In the genomic region with DNA sequence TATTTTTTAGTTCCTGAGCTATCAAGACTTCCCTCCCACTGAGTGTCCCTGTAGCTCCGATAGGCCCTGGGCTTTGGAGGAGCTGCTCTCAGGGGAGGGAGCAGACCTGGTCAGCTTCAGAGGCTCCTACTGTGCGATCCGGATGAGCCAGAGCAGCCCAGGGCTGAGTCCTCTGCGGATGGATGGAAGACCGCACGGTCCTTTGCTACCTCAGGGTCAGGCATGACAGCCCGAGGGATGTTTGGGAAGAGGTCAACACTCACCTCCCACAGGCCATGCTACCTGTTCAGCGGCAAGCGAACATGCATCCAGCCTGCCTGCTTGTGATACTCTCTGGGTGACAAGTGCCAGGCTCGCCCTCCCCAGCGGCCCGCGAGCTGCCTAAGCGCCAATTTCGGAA, we compare ENCODE assay signal across 12 mouse cellular contexts. TPM values are rescaled to one million over a fixed set of nuclear protein-coding genes. Genes with fewer than 3 reads are reported as not detected.
DNase-seq lines count a peak whose midpoint lies in the region; ATAC-seq and TF ChIP-seq lines count a peak whose summit lies in the region.
"Had no signal": no experiment of that assay in that cellular context is flagged by ENCODE, and none has a peak within 500 bp of the region (broad histone marks: within the 10 kb centered on the region; RNA-seq: fewer than 3 reads in every experiment).

No protein-coding gene starts in this region.

- peaks cover 30% of the 10 kb centered on the region for H3K4me1 ChIP-seq in megakaryocyte, embryonic 14.5 days
- H3K4me1 ChIP-seq in forebrain, embryonic 13.5 days = peaks cover 56% of the 10 kb centered on the region
- peaks cover 17% of the 10 kb centered on the region for H3K4me1 ChIP-seq in midbrain, embryonic 11.5 days (ENCODE audit: control insufficient read depth, insufficient read depth, low read length)
- H3K4me1 ChIP-seq in heart, embryonic 12.5 days (replicated peaks) = peaks cover 10% of the 10 kb centered on the region
- no peaks in the 10 kb centered on the region; the same call in none of the 2 replicates for H3K4me1 ChIP-seq in liver, embryonic 12.5 days
- no peaks in the 10 kb centered on the region for H3K4me1 ChIP-seq in intestine, postnatal 0 days (replicated peaks; ENCODE audit: control insufficient read depth, insufficient read depth, low read length)

- WGBS in forebrain, embryonic 13.5 days = 12% methylated on average over 15 of the region's 15 CpGs
- 2% methylated on average over 15 of the region's 15 CpGs for WGBS in midbrain, embryonic 11.5 days
- WGBS in heart, embryonic 12.5 days = 4% methylated on average over 15 of the region's 15 CpGs
- 9% methylated on average over 15 of the region's 15 CpGs for WGBS in liver, embryonic 12.5 days (ENCODE audit: insufficient replicate concordance)
- 3% methylated on average over 15 of the region's 15 CpGs for WGBS in intestine, postnatal 0 days

- H3K9ac ChIP-seq in forebrain, embryonic 13.5 days = peak overlapping the region; percentile 68
- H3K9ac ChIP-seq in midbrain, embryonic 11.5 days (ENCODE audit: low read length) = peak overlapping the region; percentile 68
- H3K9ac ChIP-seq in heart, embryonic 12.5 days = no peak overlapping the region
- no peak overlapping the region for H3K9ac ChIP-seq in liver, embryonic 12.5 days
- no peak overlapping the region for H3K9ac ChIP-seq in intestine, postnatal 0 days (ENCODE audit: low read depth, low read length)
- H3K9ac ChIP-seq: heart, embryonic 13.5 days had no signal

- no peak for TF ChIP-seq CTCF in intestine, postnatal 0 days (IDR thresholded peaks at IDR 0.05; ENCODE audit: low read depth)

- no peak for ATAC-seq in megakaryocyte, adult 5-6 weeks (ENCODE audit: poor library complexity, severe bottlenecking)
- ATAC-seq in forebrain, embryonic 13.5 days = 0 out of 2 replicates have a peak, but pooled peaks have one; percentile 14
- ATAC-seq in midbrain, embryonic 11.5 days (ENCODE audit: low FRiP score) = peak; percentile 22; the same call in 1 of the 2 replicates
- no peak for ATAC-seq in heart, embryonic 12.5 days (ENCODE audit: insufficient number of reproducible peaks, low FRiP score)
- no peak for ATAC-seq in liver, embryonic 12.5 days
- no peak for ATAC-seq in intestine, postnatal 0 days

- 0 out of 2 replicates have a peak, but pooled peaks cover 8% of the 10 kb centered on the region for H3K9me3 ChIP-seq in megakaryocyte, embryonic 14.5 days
- H3K9me3 ChIP-seq in forebrain, embryonic 13.5 days (replicated peaks) = no peaks in the 10 kb centered on the region
- no peaks in the 10 kb centered on the region for H3K9me3 ChIP-seq in midbrain, embryonic 11.5 days (ENCODE audit: control insufficient read depth, low read length)
- no peaks in the 10 kb centered on the region for H3K9me3 ChIP-seq in heart, embryonic 12.5 days (replicated peaks)
- H3K9me3 ChIP-seq in liver, embryonic 12.5 days (replicated peaks) = no peaks in the 10 kb centered on the region
- no peaks in the 10 kb centered on the region for H3K9me3 ChIP-seq in intestine, postnatal 0 days (ENCODE audit: control insufficient read depth)
- H3K9me3 ChIP-seq: heart, embryonic 13.5 days had no signal

- H3K36me3 ChIP-seq in megakaryocyte, embryonic 14.5 days (replicated peaks; ENCODE audit: low read length) = no peaks in the 10 kb centered on the region
- H3K36me3 ChIP-seq in forebrain, embryonic 13.5 days (ENCODE audit: poor library complexity, severe bottlenecking) = peaks cover 9% of the 10 kb centered on the region; the same call in 1 of the 2 replicates
- H3K36me3 ChIP-seq in midbrain, embryonic 11.5 days (ENCODE audit: control insufficient read depth, insufficient read depth, low read length) = no peaks in the 10 kb centered on the region
- H3K36me3 ChIP-seq in heart, embryonic 12.5 days = no peaks in the 10 kb centered on the region
- no peaks in the 10 kb centered on the region for H3K36me3 ChIP-seq in liver, embryonic 12.5 days
- H3K36me3 ChIP-seq in intestine, postnatal 0 days (ENCODE audit: control insufficient read depth, insufficient read depth) = no peaks in the 10 kb centered on the region
- H3K36me3 ChIP-seq: heart, embryonic 13.5 days had no signal

- peak overlapping the region; percentile 57 for H3K4me2 ChIP-seq in forebrain, embryonic 13.5 days
- peak overlapping the region; percentile 62 for H3K4me2 ChIP-seq in midbrain, embryonic 11.5 days
- H3K4me2 ChIP-seq in heart, embryonic 12.5 days = no peak overlapping the region
- no peak overlapping the region for H3K4me2 ChIP-seq in liver, embryonic 12.5 days
- no peak overlapping the region for H3K4me2 ChIP-seq in intestine, postnatal 0 days (replicated peaks; ENCODE audit: low read depth)
- H3K4me2 ChIP-seq: heart, embryonic 13.5 days had no signal

- peak overlapping the region; percentile 40 for H3K4me3 ChIP-seq in megakaryocyte, embryonic 14.5 days (replicated peaks)
- H3K4me3 ChIP-seq in forebrain, embryonic 13.5 days = peak overlapping the region; percentile 35
- peak overlapping the region; percentile 75 for H3K4me3 ChIP-seq in midbrain, embryonic 11.5 days (ENCODE audit: low read depth, low read length)
- H3K4me3 ChIP-seq in heart, embryonic 12.5 days = no peak overlapping the region
- H3K4me3 ChIP-seq in liver, embryonic 12.5 days = no peak overlapping the region
- no peak overlapping the region for H3K4me3 ChIP-seq in intestine, postnatal 0 days (ENCODE audit: low read depth, low read length)
- H3K4me3 ChIP-seq: erythroblast, embryonic 14.5 days; heart, embryonic 13.5 days had no signal

- H3K27ac ChIP-seq in forebrain, embryonic 13.5 days = peak overlapping the region; percentile 86
- no peak overlapping the region for H3K27ac ChIP-seq in midbrain, embryonic 11.5 days (ENCODE audit: low read depth, low read length)
- no peak overlapping the region for H3K27ac ChIP-seq in heart, embryonic 12.5 days (ENCODE audit: poor library complexity, severe bottlenecking)
- H3K27ac ChIP-seq in liver, embryonic 12.5 days = no peak overlapping the region
- no peak overlapping the region for H3K27ac ChIP-seq in intestine, postnatal 0 days (ENCODE audit: low read depth, low read length)
- H3K27ac ChIP-seq: heart, embryonic 13.5 days had no signal

- peak; percentile 96 for DNase-seq in midbrain, embryonic 11.5 days (ENCODE audit: low spot score, missing footprints)
- no peak for DNase-seq in ovary, postnatal 10 days (ENCODE audit: low spot score)
- DNase-seq: lung, postnatal 10 days had no signal

- H3K27me3 ChIP-seq in megakaryocyte, embryonic 14.5 days (replicated peaks) = peaks cover 97% of the 10 kb centered on the region
- H3K27me3 ChIP-seq in forebrain, embryonic 13.5 days = peaks cover 68% of the 10 kb centered on the region
- H3K27me3 ChIP-seq in midbrain, embryonic 11.5 days (ENCODE audit: control insufficient read depth, insufficient read depth, low read length) = peaks cover 67% of the 10 kb centered on the region
- peaks cover 87% of the 10 kb centered on the region for H3K27me3 ChIP-seq in heart, embryonic 12.5 days (replicated peaks)
- H3K27me3 ChIP-seq in liver, embryonic 12.5 days (replicated peaks) = peaks cover 100% of the 10 kb centered on the region
- peaks cover 98% of the 10 kb centered on the region for H3K27me3 ChIP-seq in intestine, postnatal 0 days (replicated peaks; ENCODE audit: control insufficient read depth, insufficient read depth, low read length)

RNA-seq across cellular contexts. Expression of a gene that starts 5.9 kb away (rescaled TPM):
- not detected in 2 replicates for polyA plus RNA-seq in megakaryocyte, embryonic 14.5 days (2012; ENCODE audit: insufficient read depth, low replicate concordance)
- total RNA-seq in megakaryocyte, adult 5-6 weeks (2015) = not detected in 2 replicates
- total RNA-seq in megakaryocyte, adult 5-6 weeks (2017) = not detected in 2 replicates
- polyA plus RNA-seq in forebrain, embryonic 13.5 days (2015; fragmentation: Nextera tagmentation; extraction: Ambion mirVana) = 10.1 and 12.0 TPM in 2 replicates
- polyA plus RNA-seq in midbrain, embryonic 11.5 days (2014; fragmentation: Nextera tagmentation; extraction: Ambion mirVana) = 5.8 and 6.3 TPM in 2 replicates
- not detected in 2 replicates for polyA plus RNA-seq in heart, embryonic 12.5 days (2016; fragmentation: Nextera tagmentation; extraction: Ambion mirVana)
- not detected in 2 replicates for polyA plus RNA-seq in liver, embryonic 12.5 days (2016; fragmentation: Nextera tagmentation; extraction: Ambion mirVana)
- polyA plus RNA-seq in intestine, postnatal 0 days (2015; fragmentation: Nextera tagmentation; extraction: Ambion mirVana) = not detected in 2 replicates
- total RNA-seq: adrenal gland, adult 18-20 months had no signal
- polyA plus RNA-seq: erythroblast, embryonic 14.5 days; heart, embryonic 13.5 days had no signal

RNA-seq across cellular contexts. Expression of a gene that starts 9.2 kb away (rescaled TPM):
- polyA plus RNA-seq in megakaryocyte, embryonic 14.5 days (2012; ENCODE audit: insufficient read depth, low replicate concordance) = not detected in 2 replicates
- total RNA-seq in megakaryocyte, adult 5-6 weeks (2015) = not detected in 2 replicates
- not detected in 2 replicates for total RNA-seq in megakaryocyte, adult 5-6 weeks (2017)
- polyA plus RNA-seq in forebrain, embryonic 13.5 days (2015; fragmentation: Nextera tagmentation; extraction: Ambion mirVana) = 0.48 and 0.56 TPM in 2 replicates
- 0.41 and 0.45 TPM in 2 replicates for polyA plus RNA-seq in midbrain, embryonic 11.5 days (2014; fragmentation: Nextera tagmentation; extraction: Ambion mirVana)
- not detected in 2 replicates for polyA plus RNA-seq in heart, embryonic 12.5 days (2016; fragmentation: Nextera tagmentation; extraction: Ambion mirVana)
- not detected in 2 replicates for polyA plus RNA-seq in liver, embryonic 12.5 days (2016; fragmentation: Nextera tagmentation; extraction: Ambion mirVana)
- polyA plus RNA-seq in intestine, postnatal 0 days (2015; fragmentation: Nextera tagmentation; extraction: Ambion mirVana) = not detected in 2 replicates
- total RNA-seq: adrenal gland, adult 18-20 months had no signal
- polyA plus RNA-seq: erythroblast, embryonic 14.5 days had no signal

RNA-seq across cellular contexts. Expression of a gene that starts 15.7 kb away (rescaled TPM):
- polyA plus RNA-seq in megakaryocyte, embryonic 14.5 days (2012; ENCODE audit: insufficient read depth, low replicate concordance) = not detected in 2 replicates
- not detected in 2 replicates for total RNA-seq in megakaryocyte, adult 5-6 weeks (2015)
- not detected in 2 replicates for total RNA-seq in megakaryocyte, adult 5-6 weeks (2017)
- polyA plus RNA-seq in forebrain, embryonic 13.5 days (2015; fragmentation: Nextera tagmentation; extraction: Ambion mirVana) = 17.3 and 19.5 TPM in 2 replicates
- 14.6 and 15.8 TPM in 2 replicates for polyA plus RNA-seq in midbrain, embryonic 11.5 days (2014; fragmentation: Nextera tagmentation; extraction: Ambion mirVana)
- polyA plus RNA-seq in heart, embryonic 12.5 days (2016; fragmentation: Nextera tagmentation; extraction: Ambion mirVana) = 0.04 TPM in 1 of 2 replicates, not detected in the other
- not detected in 2 replicates for polyA plus RNA-seq in liver, embryonic 12.5 days (2016; fragmentation: Nextera tagmentation; extraction: Ambion mirVana)
- polyA plus RNA-seq in intestine, postnatal 0 days (2015; fragmentation: Nextera tagmentation; extraction: Ambion mirVana) = not detected in 2 replicates
- total RNA-seq: adrenal gland, adult 18-20 months had no signal
- polyA plus RNA-seq: heart, embryonic 13.5 days had no signal

RNA-seq across cellular contexts. Expression of a gene that starts 30.3 kb away (rescaled TPM):
- not detected in 2 replicates for polyA plus RNA-seq in megakaryocyte, embryonic 14.5 days (2012; ENCODE audit: insufficient read depth, low replicate concordance)
- total RNA-seq in megakaryocyte, adult 5-6 weeks (2015) = not detected in 2 replicates
- total RNA-seq in megakaryocyte, adult 5-6 weeks (2017) = not detected in 2 replicates
- 1.6 and 2.1 TPM in 2 replicates for polyA plus RNA-seq in forebrain, embryonic 13.5 days (2015; fragmentation: Nextera tagmentation; extraction: Ambion mirVana)
- 0.62 and 0.64 TPM in 2 replicates for polyA plus RNA-seq in midbrain, embryonic 11.5 days (2014; fragmentation: Nextera tagmentation; extraction: Ambion mirVana)
- polyA plus RNA-seq in heart, embryonic 12.5 days (2016; fragmentation: Nextera tagmentation; extraction: Ambion mirVana) = not detected in 2 replicates
- not detected in 2 replicates for polyA plus RNA-seq in liver, embryonic 12.5 days (2016; fragmentation: Nextera tagmentation; extraction: Ambion mirVana)
- polyA plus RNA-seq in intestine, postnatal 0 days (2015; fragmentation: Nextera tagmentation; extraction: Ambion mirVana) = not detected in 2 replicates
- total RNA-seq: adrenal gland, adult 18-20 months had no signal
- polyA plus RNA-seq: erythroblast, embryonic 14.5 days; heart, embryonic 13.5 days had no signal

RNA-seq across cellular contexts. Expression of a gene that starts 52.9 kb away (rescaled TPM):
- 2.5 and 31.6 TPM in 2 replicates for polyA plus RNA-seq in megakaryocyte, embryonic 14.5 days (2012; ENCODE audit: insufficient read depth, low replicate concordance)
- total RNA-seq in megakaryocyte, adult 5-6 weeks (2015) = 25.3 and 27.3 TPM in 2 replicates
- 22.8 and 25.4 TPM in 2 replicates for total RNA-seq in megakaryocyte, adult 5-6 weeks (2017)
- 25.2 and 27.1 TPM in 2 replicates for polyA plus RNA-seq in forebrain, embryonic 13.5 days (2015; fragmentation: Nextera tagmentation; extraction: Ambion mirVana)
- 28.1 and 31.2 TPM in 2 replicates for polyA plus RNA-seq in midbrain, embryonic 11.5 days (2014; fragmentation: Nextera tagmentation; extraction: Ambion mirVana)
- polyA plus RNA-seq in heart, embryonic 12.5 days (2016; fragmentation: Nextera tagmentation; extraction: Ambion mirVana) = 28.0 and 28.4 TPM in 2 replicates
- 13.3 and 14.2 TPM in 2 replicates for polyA plus RNA-seq in liver, embryonic 12.5 days (2016; fragmentation: Nextera tagmentation; extraction: Ambion mirVana)
- 5.9 and 7.7 TPM in 2 replicates for polyA plus RNA-seq in intestine, postnatal 0 days (2015; fragmentation: Nextera tagmentation; extraction: Ambion mirVana)

Comparison
In these comparisons a context has a peak if more than half of its experiments do, and no peak if none do; other contexts are left out.
1. H3K4me3 ChIP-seq: peak in megakaryocyte, embryonic 14.5 days (single experiment), forebrain, embryonic 13.5 days (single experiment) and midbrain, embryonic 11.5 days (single experiment); none in heart, embryonic 12.5 days (single experiment), liver, embryonic 12.5 days (single experiment) and intestine, postnatal 0 days (single experiment).
2. ATAC-seq: peak in forebrain, embryonic 13.5 days (single experiment) and midbrain, embryonic 11.5 days (single experiment); none in megakaryocyte, adult 5-6 weeks (single experiment), heart, embryonic 12.5 days (single experiment), liver, embryonic 12.5 days (single experiment) and intestine, postnatal 0 days (single experiment).
3. H3K4me2 ChIP-seq: peak in forebrain, embryonic 13.5 days (single experiment) and midbrain, embryonic 11.5 days (single experiment); none in heart, embryonic 12.5 days (single experiment), liver, embryonic 12.5 days (single experiment) and intestine, postnatal 0 days (single experiment).
4. H3K9ac ChIP-seq: peak in forebrain, embryonic 13.5 days (single experiment) and midbrain, embryonic 11.5 days (single experiment); none in heart, embryonic 12.5 days (single experiment), liver, embryonic 12.5 days (single experiment) and intestine, postnatal 0 days (single experiment).
5. RNA of a gene that starts 15.7 kb away (polyA plus RNA-seq): 17.3 to 19.5 TPM in forebrain, embryonic 13.5 days and 14.6 to 15.8 TPM in midbrain, embryonic 11.5 days; 0.04 TPM in heart, embryonic 12.5 days, not detected in megakaryocyte, embryonic 14.5 days, not detected in liver, embryonic 12.5 days and not detected in intestine, postnatal 0 days; every median in the first group is over 10 times any median in the second.